Mouse (Mus musculus) G1E (cell line): ENCODE data around the gene Gpa33.

ENCODE experiments used
- CTCF ChIP-seq: IDR thresholded peaks from 2 replicates; pipeline ENCODE4 v1.5.1; 2012; ENCODE audit warnings: low read depth, low read length, inconsistent platforms, mixed read lengths
- GATA1 ChIP-seq: IDR thresholded peaks from 2 replicates; pipeline ENCODE4 v1.6.1; 2012; ENCODE audit warnings: borderline replicate concordance, low read length, inconsistent platforms, mixed read lengths
- GATA2 ChIP-seq: IDR thresholded peaks from 2 replicates; pipeline ENCODE4 v1.6.1; 2012; ENCODE audit warnings: low read depth, low read length, inconsistent platforms, borderline replicate concordance
- POLR2AphosphoS5 ChIP-seq: IDR thresholded peaks from 2 replicates; pipeline ENCODE4 v1.6.1; 2012; ENCODE audit warnings: low read depth, low read length, inconsistent platforms; ENCODE audit not compliant: insufficient replicate concordance
- TAL1 ChIP-seq: conservative IDR thresholded peaks from 2 replicates; pipeline ENCODE4 v1.6.1; 2012; ENCODE audit warnings: low read depth, low read length, inconsistent platforms, mixed read lengths

DNA sequence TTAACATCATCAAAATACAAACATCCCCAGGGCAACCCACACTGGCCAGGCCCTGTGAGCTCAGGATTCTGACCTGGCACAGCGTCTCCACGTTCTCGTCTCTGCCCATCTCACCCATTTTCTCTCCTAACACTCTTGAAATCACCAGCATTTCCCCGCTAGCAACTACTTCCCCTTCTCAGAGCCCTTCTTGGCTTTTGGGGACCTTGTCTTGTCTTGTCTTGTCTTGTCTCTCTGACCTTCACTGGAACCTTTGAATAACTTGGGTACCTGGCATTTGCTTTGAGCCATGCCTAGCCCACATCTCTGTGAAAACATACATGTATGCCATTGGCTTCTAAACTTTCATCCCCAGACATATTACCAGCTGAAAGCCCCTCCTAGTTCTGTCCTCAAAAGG is 19.4 kb downstream of the Gpa33 start:
- TF ChIP-seq CTCF: no peak
- no peak for TF ChIP-seq GATA1
- TF ChIP-seq GATA2: no peak
- no peak for TF ChIP-seq POLR2AphosphoS5
- no peak for TF ChIP-seq TAL1
